Mouse (Mus musculus): ENCODE measurements around the gene Ptk6. TPM values are rescaled to one million over a fixed set of nuclear protein-coding genes. Genes with fewer than 3 reads are reported as not detected.

The Ptk6 gene
- not detected for total RNA-seq (2021)

GRCm38 (mm10) chr2:181202422-181202821 lies at the start of gene Ptk6:
TSS of gene Ptk6 (minus strand) at chr2:181202789.
- intact Hi-C loops (cut with DNase I) = no loop called here
- no peak for DNase-seq

- intact Hi-C loops (cut with DNase I) = no loop called here
- no peak for DNase-seq
Observed at GRCm38 (mm10) chr2:181251841-181252240, 49.3 kb upstream of the Ptk6 start.

DNA sequence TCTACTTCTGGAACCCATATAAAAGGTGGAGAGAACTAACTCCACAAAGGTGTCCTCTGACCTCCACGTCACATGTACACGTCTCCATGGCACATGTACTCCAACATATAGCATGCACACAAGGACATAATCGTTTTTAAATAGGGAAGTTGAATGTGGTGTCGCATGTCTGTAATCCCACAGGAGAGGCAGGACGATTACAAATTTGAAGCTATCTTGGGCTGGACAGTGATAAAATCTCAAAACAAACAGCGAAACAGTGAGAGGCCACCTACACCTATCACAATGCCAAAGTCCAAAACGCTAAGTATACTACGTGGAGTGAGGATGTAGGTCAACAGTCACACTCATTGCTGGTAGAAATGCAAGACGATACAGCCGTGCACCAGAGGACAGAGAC lies 46.6 kb upstream of the Ptk6 start:
- intact Hi-C loops (cut with DNase I) = no loop called here
- no peak for DNase-seq

GRCm38 (mm10) chr2:181245031-181245430 lies 42.4 kb upstream of the Ptk6 start:
- DNase-seq = no peak
- intact Hi-C loops (cut with DNase I) = no loop called here

DNA sequence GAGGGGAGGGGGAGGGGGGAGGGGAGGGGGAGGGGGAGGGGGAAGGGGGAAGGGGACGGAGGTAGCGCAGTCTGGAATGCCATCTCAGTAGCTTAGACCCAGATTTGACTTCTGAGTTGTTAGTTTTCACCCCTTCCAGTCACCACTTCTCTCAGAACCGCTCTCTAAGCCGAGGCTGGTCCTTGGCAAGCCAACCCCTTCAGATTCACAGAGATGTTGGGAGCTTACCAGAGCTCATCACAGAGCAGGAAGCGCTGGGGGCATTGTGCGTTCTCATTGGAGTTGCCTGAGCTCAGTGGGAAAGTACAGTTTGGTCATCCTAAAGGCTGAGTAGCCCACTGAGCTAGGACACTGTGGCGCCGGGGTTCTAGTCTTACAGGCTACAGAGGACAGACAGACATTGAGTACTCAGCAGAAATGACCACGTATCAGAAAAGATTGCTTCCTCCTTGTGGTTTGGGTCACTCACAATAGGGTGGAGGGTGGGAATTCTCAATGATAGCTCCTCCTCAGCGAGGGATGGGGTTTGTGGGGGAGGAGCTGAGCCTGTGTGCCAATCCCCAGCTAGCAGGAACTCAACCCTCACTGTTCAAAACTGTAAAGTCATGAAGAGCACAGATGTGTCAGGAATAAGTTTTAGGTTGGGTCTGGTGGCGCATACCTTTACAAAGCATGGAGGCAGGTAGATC lies 41.3 kb upstream of the Ptk6 start:
- DNase-seq = peak; percentile 57
- intact Hi-C loops (cut with DNase I) = loop anchor here (5.0 kb wide), 1 partner anchor 57 kb away; the partner anchor contains the start of gene Ppdpf

- intact Hi-C loops (cut with DNase I) = loop anchor here (5.0 kb wide), 1 partner anchor 55 kb away; the partner anchor contains the start of gene Ppdpf
- DNase-seq = no peak
Observed at GRCm38 (mm10) chr2:181242314-181242665, 39.7 kb upstream of the Ptk6 start.

GRCm38 (mm10) chr2:181241602-181242313 lies 39.2 kb upstream of the Ptk6 start, which contains the start of gene Helz2:
TSS of gene Helz2 (minus strand) at chr2:181242027.
- intact Hi-C loops (cut with DNase I) = loop anchor here (5.0 kb wide), 1 partner anchor 54 kb away; the partner anchor contains the start of gene Ppdpf
- DNase-seq = peak; percentile 54 to 63

DNA sequence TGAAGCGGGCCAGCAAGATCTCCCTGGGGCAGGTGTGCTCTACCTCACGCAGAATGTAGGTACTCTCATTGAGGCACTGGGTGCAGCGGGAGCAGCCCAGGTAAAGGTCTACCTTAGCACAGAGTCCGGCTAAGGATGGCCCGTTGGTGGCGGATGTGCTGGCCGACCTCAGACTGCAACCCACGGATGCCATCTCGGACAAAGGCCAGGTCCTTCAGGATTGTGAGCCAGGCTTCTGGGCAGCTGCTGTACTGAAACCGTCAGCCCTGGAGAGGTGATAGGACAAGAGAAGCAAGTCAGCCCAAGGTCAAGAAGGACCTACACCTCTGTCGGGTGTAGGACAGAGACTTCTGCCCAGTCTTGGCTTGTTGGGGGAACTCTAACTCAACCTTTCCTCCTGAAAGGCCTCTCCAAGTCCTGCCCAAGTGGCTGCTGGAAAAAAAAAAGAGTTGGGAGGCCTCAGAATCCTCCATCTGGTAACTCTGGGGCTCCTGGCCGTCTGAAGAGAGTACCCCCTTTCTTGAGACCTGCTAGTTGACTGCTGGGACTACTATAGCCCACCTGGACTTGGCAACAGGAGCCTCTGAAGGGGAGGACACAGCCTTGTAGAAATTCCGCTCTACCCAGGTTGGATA lies 38.3 kb upstream of the Ptk6 start:
- DNase-seq = no peak
- intact Hi-C loops (cut with DNase I) = loop anchor here (5.0 kb wide), 1 partner anchor 54 kb away; the partner anchor contains the start of gene Ppdpf

GRCm38 (mm10) chr2:181239261-181239660 lies 36.7 kb upstream of the Ptk6 start:
- intact Hi-C loops (cut with DNase I) = no loop called here
- DNase-seq = no peak

DNA sequence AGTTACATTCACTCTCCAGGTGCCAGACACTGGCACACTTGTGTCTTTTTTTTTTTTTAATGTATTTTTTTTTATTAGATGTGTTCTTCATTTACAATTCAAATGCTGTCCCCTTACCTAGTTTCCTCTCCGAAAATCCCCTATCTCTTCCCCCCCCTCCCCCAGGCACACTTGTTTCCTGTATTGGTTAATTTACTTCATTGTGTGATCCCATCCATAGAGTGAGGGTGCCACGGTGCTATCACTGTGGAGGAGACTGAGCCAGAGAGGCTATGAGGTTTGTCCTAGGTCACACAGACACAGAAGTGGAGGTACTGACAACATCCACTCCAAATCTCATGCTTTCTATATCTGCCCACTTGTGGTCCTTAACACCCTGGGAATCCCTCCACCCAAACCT lies 36.3 kb upstream of the Ptk6 start:
- no peak for DNase-seq
- intact Hi-C loops (cut with DNase I) = no loop called here

- DNase-seq = peak; percentile 29 to 37
- intact Hi-C loops (cut with DNase I) = no loop called here
Observed at GRCm38 (mm10) chr2:181238091-181238610, 35.6 kb upstream of the Ptk6 start.

- no peak for DNase-seq
- intact Hi-C loops (cut with DNase I) = no loop called here
Observed at GRCm38 (mm10) chr2:181237251-181238014, 34.8 kb upstream of the Ptk6 start.

GRCm38 (mm10) chr2:181235681-181236566 lies 33.3 kb upstream of the Ptk6 start:
- intact Hi-C loops (cut with DNase I) = no loop called here
- no peak for DNase-seq

DNA sequence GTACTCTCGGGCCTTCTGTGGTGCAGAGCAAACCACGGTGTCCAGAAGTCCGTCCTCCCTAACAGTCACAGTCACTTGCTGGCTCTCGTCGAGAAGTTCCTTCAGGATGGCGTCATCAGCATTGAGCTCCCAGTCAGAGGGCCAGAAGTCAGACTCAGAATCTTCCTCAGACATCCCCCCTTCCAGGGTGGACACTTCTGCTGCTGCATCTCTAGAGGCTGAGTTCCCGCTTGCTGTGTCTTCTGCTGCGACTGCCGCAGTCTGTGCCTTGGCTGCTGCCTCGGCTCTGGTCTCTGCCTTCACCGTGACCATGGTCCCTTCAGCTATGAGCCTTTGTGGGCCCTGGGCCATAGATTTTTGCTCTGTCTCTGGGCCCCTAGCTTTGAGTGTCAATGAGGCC lies 32.1 kb upstream of the Ptk6 start:
- intact Hi-C loops (cut with DNase I) = no loop called here
- DNase-seq = peak in 1 of 2 experiments; percentile 26

DNA sequence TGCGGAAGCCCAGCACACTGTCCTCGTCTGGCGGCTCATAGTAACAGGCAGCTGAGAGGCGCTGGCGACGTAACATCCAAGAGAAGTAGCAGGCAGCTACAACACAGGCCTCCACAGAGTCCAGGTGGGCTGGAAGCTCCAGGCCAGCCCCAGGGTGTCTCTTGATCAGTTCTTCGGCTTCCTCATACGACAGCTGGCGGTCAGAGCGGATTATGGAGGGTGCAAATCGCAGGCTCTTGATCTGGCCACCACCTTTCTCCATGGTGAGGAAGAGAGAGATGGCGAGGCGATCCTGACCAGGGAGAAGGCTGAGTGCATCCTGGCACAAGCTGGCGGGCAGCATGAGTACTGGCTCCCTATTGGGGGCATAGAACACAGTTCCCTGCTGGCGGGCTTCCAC lies 30.9 kb upstream of the Ptk6 start:
- DNase-seq = no peak
- intact Hi-C loops (cut with DNase I) = no loop called here

- intact Hi-C loops (cut with DNase I) = no loop called here
- DNase-seq = no peak
Observed at GRCm38 (mm10) chr2:181231171-181231570, 28.6 kb upstream of the Ptk6 start.

DNA sequence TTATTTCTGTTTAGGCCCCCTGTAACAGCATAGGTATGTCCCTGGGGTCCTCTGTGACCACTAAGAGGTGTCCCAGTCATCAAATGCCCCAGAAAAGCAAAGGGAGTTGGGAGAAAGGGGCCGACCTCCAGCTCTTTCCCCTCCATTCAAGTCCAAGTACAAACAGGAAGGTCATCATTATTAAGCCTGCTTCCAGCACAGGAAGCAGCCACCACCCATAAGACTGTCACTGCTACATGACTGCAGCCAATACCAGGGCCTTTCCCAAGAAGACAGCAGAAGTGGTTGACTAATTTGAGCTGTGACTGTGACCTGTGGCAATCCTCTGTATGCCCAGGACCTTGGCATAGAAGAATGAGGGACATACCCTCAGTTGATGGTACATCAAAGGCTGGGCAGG lies 25.7 kb upstream of the Ptk6 start:
- DNase-seq = no peak
- intact Hi-C loops (cut with DNase I) = no loop called here

DNA sequence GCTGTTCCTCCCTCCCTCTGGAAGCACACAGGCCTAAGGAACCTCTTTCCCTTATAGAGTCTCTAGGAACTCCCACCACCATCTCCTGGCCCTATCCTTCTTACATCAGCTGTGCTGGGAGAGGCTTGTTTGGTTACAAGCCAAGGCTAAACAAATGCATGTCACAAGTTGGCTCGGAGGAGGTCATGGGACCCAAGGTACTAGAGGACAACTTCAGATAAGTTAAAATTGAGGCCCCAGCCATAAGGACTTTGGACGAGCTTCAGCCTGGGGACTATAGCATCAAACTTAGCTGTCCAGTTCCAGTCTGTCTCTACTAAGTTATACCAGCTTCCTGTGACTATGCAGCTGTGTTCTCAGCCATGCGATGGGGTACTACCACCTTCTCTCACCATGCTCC lies 24.5 kb upstream of the Ptk6 start:
- intact Hi-C loops (cut with DNase I) = no loop called here
- no peak for DNase-seq

DNA sequence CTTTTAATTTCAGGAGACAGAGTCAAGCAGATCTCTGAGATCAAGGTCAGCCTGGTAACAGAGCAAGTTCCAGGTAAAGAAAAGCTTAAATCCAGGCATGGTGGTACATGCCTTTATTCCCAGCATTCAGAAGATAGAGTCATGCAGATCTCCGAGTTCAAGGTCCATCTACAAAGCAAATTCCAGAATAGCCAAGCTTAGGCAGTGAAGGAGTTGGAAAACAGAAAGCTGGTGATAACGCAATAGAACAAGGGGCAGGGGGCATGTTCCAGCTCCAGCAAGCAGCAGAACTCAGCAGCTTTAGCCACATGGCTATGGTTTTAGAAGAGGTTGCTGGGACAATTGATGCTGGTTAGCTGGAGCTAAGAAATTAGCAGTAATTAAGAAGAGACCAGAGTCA lies 22.4 kb upstream of the Ptk6 start:
- no peak for DNase-seq
- intact Hi-C loops (cut with DNase I) = no loop called here

GRCm38 (mm10) chr2:181220361-181220760 lies 17.8 kb upstream of the Ptk6 start:
- intact Hi-C loops (cut with DNase I) = loop anchor here (2.0 kb wide), 1 partner anchor 34 kb away; the partner anchor contains the start of gene Ppdpf
- peak in 1 of 2 experiments; percentile 25 for DNase-seq

Data from heart, postnatal 10 days (tissue).